Comparison of ENCODE assay signal across 9 mouse cellular contexts in genomic region chr9:115215830-115216701, GRCm38 (mm10).
A peak's percentile ranks its signal among the peaks of the same experiment; 100 is the strongest.
DNase-seq lines count a peak whose midpoint lies in the region; ATAC-seq lines count a peak whose summit lies in the region.
"Had no signal": no experiment of that assay in that cellular context is flagged by ENCODE, and none has a peak within 500 bp of the region (broad histone marks: within the 10 kb centered on the region; RNA-seq: fewer than 3 reads in every experiment).

No protein-coding gene starts in this region.

- intact Hi-C loops in left cerebral cortex, postnatal 4 days (cut with DNase I), result no loop called here

- no peaks in the 10 kb centered on the region for H3K9me3 ChIP-seq in embryonic facial prominence, embryonic 10.5 days
- H3K9me3 ChIP-seq: heart, embryonic 15.5 days had no signal

- peak overlapping the region; percentile 37 for H3K4me3 ChIP-seq in embryonic facial prominence, embryonic 10.5 days
- H3K4me3 ChIP-seq: heart, embryonic 15.5 days had no signal

- H3K36me3 ChIP-seq in embryonic facial prominence, embryonic 10.5 days (replicated peaks), result no peaks in the 10 kb centered on the region
- H3K36me3 ChIP-seq: heart, embryonic 15.5 days had no signal

- peak; percentile 39; the same call in 1 of the 2 replicates for ATAC-seq in frontal cortex, adult (ENCODE audit: low TSS enrichment)
- peak; percentile 72 for ATAC-seq in megakaryocyte-erythroid progenitor cell, adult 5-6 weeks (replicated peaks; ENCODE audit: low FRiP score, low TSS enrichment, poor library complexity, severe bottlenecking)

- no peak for DNase-seq in frontal cortex, postnatal 25 days (ENCODE audit: low spot score in 2 of 2)
- DNase-seq in embryonic facial prominence, embryonic 10.5 days (ENCODE audit: low spot score), result peak; percentile 75
- DNase-seq in kidney, postnatal 36 days, result peak; percentile 44 to 68
- no peak for DNase-seq in left cerebral cortex, postnatal 4 days
- no peak for DNase-seq in gastrocnemius, postnatal 25 days
- no peak for DNase-seq in T-cell, adult 2 months (ENCODE audit: low spot score)

- peaks cover 29% of the 10 kb centered on the region for H3K4me1 ChIP-seq in embryonic facial prominence, embryonic 10.5 days

- 28% methylated on average over 21 of the region's 21 CpGs for WGBS in embryonic facial prominence, embryonic 10.5 days

- H3K27ac ChIP-seq in embryonic facial prominence, embryonic 10.5 days (replicated peaks), result no peak overlapping the region; the same call in 1 of the 2 replicates
- H3K27ac ChIP-seq: heart, embryonic 15.5 days had no signal

- no peaks in the 10 kb centered on the region for H3K27me3 ChIP-seq in embryonic facial prominence, embryonic 10.5 days (replicated peaks; ENCODE audit: low read depth, poor library complexity, severe bottlenecking)
- H3K27me3 ChIP-seq: heart, embryonic 15.5 days had no signal

Comparison
In these comparisons a context has a peak if more than half of its experiments do, and no peak if none do; other contexts are left out.
1. DNase-seq: peak in embryonic facial prominence, embryonic 10.5 days (single experiment) and kidney, postnatal 36 days (2 of 2); none in frontal cortex, postnatal 25 days (0 of 2), left cerebral cortex, postnatal 4 days (single experiment), gastrocnemius, postnatal 25 days (single experiment) and T-cell, adult 2 months (single experiment).